29 mouse cellular contexts compared by ENCODE assay signal in the genomic region with DNA sequence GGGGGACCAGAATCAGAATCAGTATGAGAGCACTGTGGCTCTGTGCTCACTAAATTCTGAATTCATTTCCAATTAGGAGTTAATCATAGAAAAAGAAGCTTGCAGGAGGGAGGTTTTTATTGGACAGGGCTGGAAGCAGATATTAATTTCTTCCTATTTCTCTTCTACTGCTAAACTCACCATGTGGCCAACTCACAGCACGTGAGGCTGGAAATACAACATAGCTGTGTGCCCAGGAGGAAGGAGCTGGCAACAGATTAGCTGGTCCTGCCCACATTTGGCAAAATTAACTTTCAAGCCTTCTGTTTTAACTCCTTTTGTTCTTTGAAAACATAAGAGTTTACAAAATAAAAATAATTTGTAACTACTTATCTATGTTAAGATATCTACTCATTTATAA. TPM values are rescaled to one million over a fixed set of nuclear protein-coding genes. Genes with fewer than 3 reads are reported as not detected.
A peak's percentile ranks its signal among the peaks of the same experiment; 100 is the strongest.
DNase-seq lines count a peak whose midpoint lies in the region; ATAC-seq and TF ChIP-seq lines count a peak whose summit lies in the region.
"Had no signal": no experiment of that assay in that cellular context is flagged by ENCODE, and none has a peak within 500 bp of the region (broad histone marks: within the 10 kb centered on the region; RNA-seq: fewer than 3 reads in every experiment).

No protein-coding gene starts in this region.

- no peaks in the 10 kb centered on the region for H3K36me3 ChIP-seq in forebrain, postnatal 0 days (ENCODE audit: insufficient read depth)
- H3K36me3 ChIP-seq in forebrain, embryonic 13.5 days (ENCODE audit: poor library complexity, severe bottlenecking) = no peaks in the 10 kb centered on the region
- H3K36me3 ChIP-seq: heart, embryonic 13.5 days; kidney, embryonic 15.5 days; limb, embryonic 15.5 days; midbrain, embryonic 12.5 days had no signal

- H3K27me3 ChIP-seq in forebrain, postnatal 0 days (ENCODE audit: insufficient read depth, low read length) = no peaks in the 10 kb centered on the region
- H3K27me3 ChIP-seq in forebrain, embryonic 13.5 days = no peaks in the 10 kb centered on the region
- H3K27me3 ChIP-seq: heart, embryonic 13.5 days; kidney, embryonic 15.5 days; limb, embryonic 15.5 days; midbrain, embryonic 12.5 days had no signal

- no peak for TF ChIP-seq POLR2A in brain, embryonic 14.5 days (IDR thresholded peaks at IDR 0.05; ENCODE audit: borderline replicate concordance, extremely low read depth, insufficient read depth, insufficient read length, poor library complexity, severe bottlenecking)

- no peak for TF ChIP-seq CTCF in forebrain, postnatal 0 days (IDR thresholded peaks at IDR 0.05; ENCODE audit: low read depth)
- no peak for TF ChIP-seq CTCF in brain, embryonic 14.5 days (IDR thresholded peaks at IDR 0.05; ENCODE audit: borderline replicate concordance, extremely low read depth, insufficient read depth, insufficient read length)

- 0 out of 2 replicates have a peak, but pooled peaks have one; percentile 47 for ATAC-seq in forebrain, postnatal 0 days
- ATAC-seq in forebrain, embryonic 13.5 days = no peak
- ATAC-seq: intestine, postnatal 0 days had no signal

- peak; percentile 40 for DNase-seq in forebrain, postnatal 0 days
- peak; percentile 58 for DNase-seq in brain, embryonic 14.5 days (ENCODE audit: low read depth)
- peak; percentile 68 for DNase-seq in cerebellum, adult 11-12 months
- peak; percentile 60 to 69 for DNase-seq in cerebellum, postnatal 25 days
- no peak for DNase-seq in retina, postnatal 1 day
- no peak for DNase-seq in urinary bladder, postnatal 10 days (ENCODE audit: low spot score)
- DNase-seq: adrenal gland, adult 2 months; gastrocnemius, postnatal 25 days; heart, adult 18-20 months; heart, postnatal 14 days; left cerebral cortex, postnatal 4 days; lung, embryonic 14.5 days; right cerebral cortex, postnatal 25 days; spleen, adult 18-20 months; thymus, postnatal 25 days had no signal

- no peak overlapping the region for H3K27ac ChIP-seq in forebrain, postnatal 0 days (ENCODE audit: low read depth, low read length)
- H3K27ac ChIP-seq in forebrain, embryonic 13.5 days = no peak overlapping the region
- H3K27ac ChIP-seq: heart, embryonic 13.5 days; kidney, embryonic 15.5 days; limb, embryonic 15.5 days; liver, embryonic 14.5 days; midbrain, embryonic 12.5 days had no signal

- H3K4me1 ChIP-seq in forebrain, postnatal 0 days (ENCODE audit: insufficient read depth) = no peaks in the 10 kb centered on the region
- H3K4me1 ChIP-seq in forebrain, embryonic 13.5 days = no peaks in the 10 kb centered on the region
- H3K4me1 ChIP-seq: heart, embryonic 13.5 days; kidney, embryonic 15.5 days; limb, embryonic 15.5 days; midbrain, embryonic 12.5 days had no signal

- H3K4me2 ChIP-seq in forebrain, postnatal 0 days (ENCODE audit: low read depth) = no peak overlapping the region
- H3K4me2 ChIP-seq in forebrain, embryonic 13.5 days = no peak overlapping the region
- H3K4me2 ChIP-seq: heart, embryonic 13.5 days; kidney, embryonic 15.5 days; limb, embryonic 15.5 days; lung, embryonic 14.5 days; midbrain, embryonic 12.5 days had no signal

- WGBS in forebrain, postnatal 0 days = 18% methylated on average over 1 of the region's 1 CpGs
- 34% methylated on average over 1 of the region's 1 CpGs for WGBS in forebrain, embryonic 13.5 days

- H3K9ac ChIP-seq in forebrain, postnatal 0 days = no peak overlapping the region
- no peak overlapping the region for H3K9ac ChIP-seq in forebrain, embryonic 13.5 days
- H3K9ac ChIP-seq: heart, embryonic 13.5 days; kidney, embryonic 15.5 days; limb, embryonic 15.5 days; liver, embryonic 14.5 days; lung, embryonic 14.5 days; midbrain, embryonic 12.5 days had no signal

- no peak overlapping the region for H3K4me3 ChIP-seq in forebrain, postnatal 0 days (ENCODE audit: low read depth, low read length)
- H3K4me3 ChIP-seq in forebrain, embryonic 13.5 days = no peak overlapping the region
- H3K4me3 ChIP-seq: heart, embryonic 13.5 days; kidney, embryonic 15.5 days; limb, embryonic 15.5 days; midbrain, embryonic 12.5 days had no signal

- H3K9me3 ChIP-seq in forebrain, postnatal 0 days (ENCODE audit: low read length) = no peaks in the 10 kb centered on the region
- no peaks in the 10 kb centered on the region for H3K9me3 ChIP-seq in forebrain, embryonic 13.5 days (replicated peaks)
- H3K9me3 ChIP-seq: heart, embryonic 13.5 days; kidney, embryonic 15.5 days; limb, embryonic 15.5 days; midbrain, embryonic 12.5 days had no signal

RNA-seq across cellular contexts. Expression of a gene that starts 3.9 kb away (rescaled TPM):
- 0.15 TPM in 1 of 2 replicates, not detected in the other for total RNA-seq in forebrain, postnatal 0 days (2014; rRNA removed)
- polyA plus RNA-seq in forebrain, postnatal 0 days (2015; fragmentation: Nextera tagmentation; extraction: Ambion mirVana) = 0.44 and 0.58 TPM in 2 replicates
- 0.85 and 1.4 TPM in 2 replicates for polyA plus RNA-seq in forebrain, embryonic 13.5 days (2015; fragmentation: Nextera tagmentation; extraction: Ambion mirVana)
- polyA plus RNA-seq in brain, embryonic 14.5 days (2012; rRNA removed) = 0.25 and 0.39 TPM in 2 replicates
- total RNA-seq: adrenal gland, adult 2 months; adrenal gland, postnatal 4 days; gastrocnemius, postnatal 25 days; heart, adult 18-20 months; heart, postnatal 14 days; megakaryocyte, adult 5-6 weeks; MEL; monocyte, adult 5-6 weeks; neutrophil, adult 5-6 weeks had no signal
- polyA plus RNA-seq: adrenal gland, adult 2 months; C2C12; embryonic facial prominence, embryonic 11.5 days; heart, embryonic 13.5 days; intestine, postnatal 0 days; kidney, embryonic 15.5 days; limb, embryonic 15.5 days; liver, embryonic 14.5 days; lung, embryonic 14.5 days; midbrain, embryonic 12.5 days had no signal

Comparison
In these comparisons a context has a peak if more than half of its experiments do, and no peak if none do; other contexts are left out.
1. DNase-seq: peak in forebrain, postnatal 0 days (single experiment), brain, embryonic 14.5 days (single experiment), cerebellum, adult 11-12 months (single experiment) and cerebellum, postnatal 25 days (2 of 2); none in retina, postnatal 1 day (single experiment) and urinary bladder, postnatal 10 days (single experiment).